Mouse (Mus musculus): ENCODE measurements at regions not wholly inside any gene's neighbourhood (a gene's known extent, or its start where the extent isn't known, plus 50 kb on each side); places are given as distances from the start of the nearest gene placed in this dataset.

- no peak for TF ChIP-seq MAFK (IDR thresholded peaks at IDR 0.05; ENCODE audit: insufficient read depth, low read depth, low read length)
- TF ChIP-seq HCFC1 (IDR thresholded peaks at IDR 0.05; ENCODE audit: borderline replicate concordance, insufficient read depth, low read length) = no peak
- no peak for TF ChIP-seq CHD2 (IDR thresholded peaks at IDR 0.05; ENCODE audit: low read depth, low read length)
- TF ChIP-seq ZC3H11A (IDR thresholded peaks at IDR 0.05; ENCODE audit: borderline replicate concordance, low read depth, low read length) = no peak
- no peak for TF ChIP-seq ZNF384 (IDR thresholded peaks at IDR 0.05; ENCODE audit: low read depth, low read length)
Observed at GRCm38 (mm10) chr15:103089440-103089839, 70.7 kb downstream of the Hoxc4 start.
